Mouse (Mus musculus) gastrocnemius, postnatal 36 days (tissue): ENCODE results near the gene Acad10. TPM values are rescaled to one million over a fixed set of nuclear protein-coding genes. Genes with fewer than 3 reads are reported as not detected.
"Not testable (repeated sequence)": the region's sequence is repeated elsewhere in the genome, so short reads cannot be mapped to it uniquely, and the experiment has no call there.

ENCODE experiments used
- DNase-seq, 2 experiments: peaks; one replicate each; pipeline ENCODE4 v3.0.0; 2022
- intact Hi-C: fragments of 180-260 bp; cut with DNase I; formaldehyde crosslinking; loops from one replicate; pipeline ENCODE4 v1.15.1; 2025
- long read RNA-seq, 2 experiments: library from polyadenylated mRNA; stranded (forward); transcript quantifications; one replicate each; pipeline ENCODE4 v2.0.0; 2021
- total RNA-seq, 2 experiments: library from RNA; stranded (reverse); gene quantifications; 2 replicates each; pipeline ENCODE4 v1.2.3; 2021

Acad10 gene
- 10 to 100 TPM in 1 of 2 experiments, 1 to 10 TPM in 1; 9.7 to 10.2 TPM for total RNA-seq
- long read RNA-seq, experiment 1, partial matches to known transcripts: 0 of 1 reads
- long read RNA-seq, experiment 1, other reads (novel, unspliced or antisense): 1 of 1 reads
- long read RNA-seq, experiment 2, partial matches to known transcripts: 1 of 3 reads
- long read RNA-seq, experiment 2, other reads (novel, unspliced or antisense): 2 of 3 reads

DNA sequence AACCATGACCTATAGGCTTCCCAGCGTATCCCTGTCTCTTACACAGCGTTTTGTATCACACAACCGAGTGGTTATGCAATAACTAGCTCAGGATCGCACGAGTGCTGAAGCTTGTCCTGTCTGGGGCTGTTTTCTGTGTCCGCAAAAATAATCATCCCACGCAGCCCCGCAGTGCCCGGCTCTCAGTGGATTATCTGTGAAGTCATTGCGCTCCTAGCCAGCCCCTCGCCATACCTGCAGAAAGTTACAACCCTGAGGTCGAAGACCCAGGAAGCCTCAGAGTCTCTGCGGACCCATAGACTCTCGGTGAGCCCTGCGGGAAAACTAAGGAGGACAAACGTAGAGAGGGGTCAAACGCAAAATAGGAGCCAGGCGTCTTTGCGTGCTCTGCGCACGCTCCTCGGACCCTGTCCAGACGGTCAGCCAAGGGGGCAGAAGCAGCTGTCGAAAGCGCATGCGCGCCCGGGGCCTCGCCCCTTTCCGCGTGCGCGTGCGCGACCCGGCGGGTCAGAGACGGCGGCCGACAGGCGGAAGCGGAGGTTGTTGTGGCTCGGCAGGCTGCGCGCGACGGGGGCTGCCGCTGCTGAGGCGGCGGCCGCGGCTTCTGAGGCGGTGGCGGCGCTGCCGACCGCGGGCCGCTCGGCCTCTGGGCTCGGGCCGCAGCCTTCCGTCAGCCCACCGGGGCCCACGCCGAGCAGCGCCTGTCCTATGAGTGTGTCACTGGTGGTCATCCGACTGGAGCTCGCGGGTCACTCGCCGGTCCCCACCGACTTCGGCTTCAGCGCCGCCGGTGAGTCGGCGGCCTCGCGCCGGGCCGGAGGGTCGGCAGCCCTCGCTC lies at the start of gene Acad10, which contains the start of gene Brap:
Acad10 (minus strand) TSS at position 456 of the 838 bp plus-strand sequence.
Brap (plus strand) TSS at position 505 of the 838 bp plus-strand sequence.
- intact Hi-C loops: no loop called here
- DNase-seq: peak; percentile 93 to 94

DNA sequence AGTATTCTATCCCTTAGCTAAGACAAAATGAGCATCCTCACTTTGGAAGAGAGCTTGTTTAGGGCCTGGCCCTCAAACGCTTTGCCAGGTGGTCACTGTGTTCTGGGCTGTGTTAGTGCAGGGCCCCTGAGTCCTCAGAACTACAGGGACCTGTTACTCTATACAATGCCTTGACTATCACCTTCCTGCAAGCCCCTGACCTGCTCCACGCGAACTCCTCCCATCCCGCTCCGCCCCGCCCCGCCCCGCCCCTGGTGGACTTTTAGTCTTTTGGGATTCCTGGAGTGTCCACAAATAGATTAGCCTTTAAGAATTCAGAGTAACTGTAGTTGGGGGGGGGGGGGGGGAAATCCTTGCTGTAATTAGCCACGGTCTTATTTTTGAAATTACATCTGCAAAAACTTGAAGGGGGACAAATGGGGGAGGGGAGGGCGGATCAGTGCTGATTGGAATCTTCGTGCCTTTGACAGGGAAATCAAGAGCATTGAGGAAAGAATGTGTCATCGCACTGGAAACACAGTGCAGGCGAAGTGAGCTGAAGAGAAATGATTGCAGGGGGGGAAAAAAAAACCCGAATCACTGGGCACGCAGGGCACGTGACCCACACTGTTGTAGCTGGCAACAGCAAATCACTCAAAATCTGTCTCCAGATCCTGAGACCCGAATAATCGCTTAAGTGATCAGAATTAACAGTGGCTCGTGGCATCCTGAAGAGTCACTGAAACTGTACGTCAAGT lies 44.4 kb upstream of the Acad10 start:
- DNase-seq: no peak
- intact Hi-C loops: loop anchor here (5.0 kb wide), 1 partner anchor 58 kb away; no protein-coding TSS in a partner anchor

GRCm38 (mm10) chr5:121703341-121703740 lies 43.0 kb upstream of the Acad10 start:
- intact Hi-C loops: no loop called here
- DNase-seq: no peak

GRCm38 (mm10) chr5:121701111-121701769 lies 40.9 kb upstream of the Acad10 start:
- intact Hi-C loops: no loop called here
- no peak for DNase-seq

- peak; percentile 13 to 29 for DNase-seq
- intact Hi-C loops: no loop called here
These were observed 40.2 kb upstream of the Acad10 start for GRCm38 (mm10) chr5:121700496-121700895.

DNA sequence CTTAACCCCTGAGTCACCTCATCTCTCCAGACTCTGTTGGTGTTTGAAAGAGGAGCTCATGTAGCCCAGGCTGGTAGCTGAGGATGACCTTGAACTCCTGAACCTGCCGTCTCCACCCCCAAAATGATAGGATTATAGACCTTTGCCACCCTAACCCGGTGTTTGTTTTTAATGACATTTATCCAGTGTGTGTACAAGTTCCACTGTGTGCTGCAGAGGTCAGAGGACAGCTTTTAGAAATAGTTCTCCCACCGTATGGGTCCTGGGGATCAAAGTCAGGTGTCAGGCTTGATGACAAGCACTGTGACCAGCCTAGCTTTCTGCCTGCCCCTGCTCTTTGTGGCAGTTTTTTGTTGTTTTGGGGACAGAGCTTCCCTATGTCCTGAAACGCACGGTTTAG lies 39.6 kb upstream of the Acad10 start:
- intact Hi-C loops: no loop called here
- DNase-seq: no peak

- no peak for DNase-seq
- intact Hi-C loops: no loop called here
These were observed 36.4 kb upstream of the Acad10 start for GRCm38 (mm10) chr5:121696761-121697160.

DNA sequence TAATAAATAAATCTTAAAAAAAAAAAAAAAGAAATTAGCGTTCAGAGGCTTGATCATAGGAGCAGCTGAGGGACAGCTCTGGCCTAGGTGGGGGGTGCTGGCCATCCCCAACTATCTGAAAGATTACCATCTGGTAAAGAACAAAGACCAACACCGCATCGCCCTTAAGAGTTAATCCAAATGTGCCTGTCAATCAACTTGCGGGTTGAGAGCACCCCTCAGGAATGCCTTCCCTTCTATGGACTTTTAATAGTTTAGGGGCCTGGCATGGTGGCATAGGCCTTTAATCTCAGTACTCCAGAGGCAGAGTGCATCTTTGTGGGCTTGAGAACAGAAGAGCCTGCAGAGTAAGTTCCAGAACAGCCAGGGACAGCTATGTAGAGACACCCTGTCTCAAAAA lies 32.6 kb upstream of the Acad10 start:
- intact Hi-C loops: no loop called here
- no peak for DNase-seq

DNA sequence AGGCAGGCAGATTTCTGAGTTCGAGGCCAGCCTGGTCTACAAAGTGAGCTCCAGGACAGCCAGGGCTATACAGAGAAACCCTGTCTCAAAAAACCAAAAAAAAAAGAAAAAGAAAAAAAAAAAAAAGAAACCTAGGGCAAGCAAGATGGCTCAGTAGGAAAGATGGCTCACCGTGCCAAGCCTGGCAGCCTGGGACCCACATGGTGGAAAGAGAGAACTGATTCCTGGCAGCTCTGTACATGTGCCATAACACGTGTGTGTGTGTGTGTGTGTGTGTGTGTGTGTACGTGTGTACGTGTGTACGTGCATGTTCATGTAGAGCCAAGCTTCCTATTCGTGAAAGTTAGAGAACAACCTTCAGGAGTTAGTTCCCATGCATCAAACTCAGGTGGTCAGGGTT lies 31.1 kb upstream of the Acad10 start:
- DNase-seq, intact Hi-C loops: not testable (repeated sequence)

GRCm38 (mm10) chr5:121690482-121691211 lies 30.3 kb upstream of the Acad10 start:
- peak; percentile 44 to 55 for DNase-seq
- intact Hi-C loops: no loop called here

DNA sequence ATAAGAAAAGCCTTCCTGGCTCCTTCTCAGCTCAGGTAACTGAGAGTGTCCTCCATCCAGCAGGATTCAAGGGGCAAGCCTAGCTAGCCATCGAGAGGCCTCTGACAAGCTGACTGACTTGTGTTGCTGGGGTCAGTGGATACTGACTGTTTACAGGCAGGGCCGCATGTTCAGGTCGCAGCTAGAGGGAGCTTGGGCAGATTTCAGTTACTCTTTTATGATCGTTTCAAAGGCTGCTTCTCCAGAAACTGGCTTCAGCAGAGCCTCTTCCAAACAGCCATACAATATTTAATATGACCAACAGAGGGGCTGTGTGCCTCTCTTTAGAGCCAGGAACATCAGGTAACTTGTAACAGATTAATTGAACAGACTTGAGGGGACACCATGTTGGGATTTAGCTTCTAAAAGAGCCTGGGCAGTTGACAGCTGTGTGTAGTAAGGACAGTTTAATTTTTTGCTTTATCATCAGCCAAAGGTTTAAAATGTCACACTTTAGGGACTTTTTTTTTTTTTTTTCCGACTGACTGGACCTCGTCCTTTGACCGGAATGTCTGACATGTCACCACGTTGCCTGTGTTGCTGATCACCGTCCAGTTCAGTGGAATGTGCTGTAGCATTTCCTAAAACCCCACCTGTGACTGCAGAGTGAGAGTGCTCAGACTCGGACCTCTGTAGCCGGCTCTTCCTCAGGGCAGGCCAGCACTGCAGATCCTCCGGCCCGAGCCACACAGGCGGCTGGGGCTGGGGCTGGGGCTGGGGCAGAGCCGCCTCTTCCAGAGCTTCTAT lies 26.0 kb upstream of the Acad10 start:
- DNase-seq: no peak
- intact Hi-C loops: no loop called here

DNA sequence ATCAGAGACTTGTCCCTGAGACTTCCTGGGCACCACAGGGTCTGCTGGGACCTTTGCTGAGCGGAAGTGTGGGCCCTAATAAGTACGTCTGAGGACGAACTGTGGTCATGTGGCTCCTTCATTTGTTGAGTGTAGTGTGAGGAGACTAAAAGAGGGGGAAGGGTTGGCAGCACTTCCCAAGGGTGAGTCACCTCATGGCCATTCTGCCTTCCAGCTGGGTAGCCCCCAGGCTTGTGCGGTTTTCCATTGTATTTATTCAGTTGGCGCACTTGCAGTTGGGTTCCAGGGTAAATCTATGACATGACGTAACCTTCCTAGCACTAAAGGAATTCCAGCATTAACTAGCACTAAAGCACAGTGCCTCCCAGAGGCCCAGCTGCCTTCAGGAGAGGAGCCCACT lies 25.2 kb upstream of the Acad10 start:
- intact Hi-C loops: no loop called here
- no peak for DNase-seq

DNA sequence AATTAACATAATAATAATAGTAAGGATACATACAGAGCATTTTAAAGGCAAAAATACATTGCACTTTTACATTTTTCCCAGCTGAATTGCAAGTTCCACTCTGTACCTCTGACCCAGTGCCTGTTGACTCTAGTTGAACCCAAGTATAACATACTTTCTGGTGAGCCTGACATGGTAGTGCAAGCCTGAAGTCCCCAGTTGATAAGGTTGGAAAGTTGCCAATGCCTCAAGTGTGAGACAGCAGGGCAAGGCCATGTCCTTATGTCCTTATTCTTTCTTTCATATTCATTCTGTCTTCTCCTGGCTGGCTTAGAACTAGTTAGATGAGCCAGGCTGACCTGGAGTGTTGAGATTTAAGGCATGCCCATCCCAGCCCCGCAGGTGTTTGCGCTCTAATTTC lies 21.9 kb upstream of the Acad10 start:
- no peak for DNase-seq
- intact Hi-C loops: no loop called here

DNA sequence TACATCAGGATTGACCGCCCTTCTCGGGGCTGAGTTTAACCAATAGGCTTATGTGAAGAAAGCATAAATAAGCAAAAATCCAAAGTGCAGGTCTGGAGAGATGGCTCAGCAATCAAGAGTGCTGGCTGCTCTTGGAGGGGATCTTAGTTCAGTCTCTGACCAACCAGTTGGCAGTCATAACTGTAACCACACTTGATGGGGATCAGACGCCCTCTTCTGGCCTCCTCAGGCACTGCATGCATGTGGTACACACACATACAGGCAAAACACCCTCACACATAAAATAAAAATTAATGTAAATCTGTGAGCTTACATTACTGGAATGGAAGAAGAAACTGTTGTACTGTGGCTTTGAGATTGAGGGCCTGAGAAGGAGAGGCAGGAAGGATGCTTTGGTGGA lies 10.1 kb upstream of the Acad10 start:
- intact Hi-C loops: no loop called here
- no peak for DNase-seq

- intact Hi-C loops: no loop called here
- DNase-seq: no peak
These were observed 8.1 kb upstream of the Acad10 start for GRCm38 (mm10) chr5:121668411-121668810.

- intact Hi-C loops: no loop called here
- DNase-seq: no peak
These were observed 6.8 kb upstream of the Acad10 start for GRCm38 (mm10) chr5:121667067-121667466.

- intact Hi-C loops: no loop called here
- DNase-seq: no peak
These were observed 4.7 kb upstream of the Acad10 start for GRCm38 (mm10) chr5:121664971-121665370.

DNA sequence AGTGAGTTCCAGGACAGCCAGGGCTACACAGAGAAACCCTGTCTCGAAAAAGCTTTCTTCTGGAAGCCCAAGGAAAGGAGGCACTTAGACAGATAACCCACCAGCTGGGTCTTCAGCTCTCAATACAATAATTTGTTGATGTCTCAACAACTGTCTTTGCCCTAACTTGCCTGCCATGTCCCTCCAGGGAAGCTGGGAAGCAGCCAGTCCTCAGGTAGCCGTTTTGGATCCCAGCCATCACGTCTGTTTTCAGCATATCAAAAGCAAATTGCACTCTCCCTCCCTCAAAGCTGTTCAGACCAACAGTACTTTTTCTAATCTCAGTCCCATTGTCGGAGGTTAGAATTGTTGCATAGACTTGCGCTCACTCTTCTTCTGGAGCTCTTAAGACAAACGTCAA lies 3.8 kb upstream of the Acad10 start:
- intact Hi-C loops: no loop called here
- no peak for DNase-seq

GRCm38 (mm10) chr5:121663456-121663855 lies 3.1 kb upstream of the Acad10 start:
- DNase-seq: no peak
- intact Hi-C loops: no loop called here
